Mouse (Mus musculus): ENCODE measurements around the gene Ints11.

The Ints11 gene

DNA sequence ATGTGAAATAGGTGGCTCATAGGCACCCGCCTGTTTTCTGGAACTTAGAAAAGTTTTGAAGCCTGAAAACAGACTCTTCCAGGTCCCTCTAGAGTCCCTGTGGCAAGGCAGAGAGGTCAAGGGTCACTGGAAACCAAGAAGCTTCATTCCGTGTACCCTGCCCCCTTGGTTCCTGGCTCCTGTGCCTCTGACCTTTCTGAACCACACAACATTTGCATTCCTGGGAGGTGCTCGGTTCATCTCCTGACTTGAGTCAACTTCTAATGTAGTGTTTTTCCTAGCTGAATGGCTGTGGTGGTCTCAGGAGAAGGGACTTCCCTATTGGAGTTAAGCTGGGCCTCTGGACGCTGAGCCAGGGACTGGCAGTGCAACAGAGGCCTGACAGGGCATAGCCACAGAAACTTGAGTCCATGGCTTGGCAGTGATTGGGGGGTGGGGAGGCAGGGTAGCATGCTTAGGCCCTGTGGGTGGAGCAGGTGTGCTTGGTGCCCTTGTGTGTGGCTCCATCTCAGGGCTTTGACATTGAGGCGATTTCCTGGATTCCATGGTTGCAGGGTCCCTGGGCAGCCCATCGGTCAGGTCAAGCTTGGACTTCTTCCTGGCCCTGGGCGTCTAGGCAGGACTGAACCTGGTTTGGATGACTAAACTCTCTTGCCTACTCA lies 20.8 kb upstream of the Ints11 start:
- DNase-seq = no peak

DNA sequence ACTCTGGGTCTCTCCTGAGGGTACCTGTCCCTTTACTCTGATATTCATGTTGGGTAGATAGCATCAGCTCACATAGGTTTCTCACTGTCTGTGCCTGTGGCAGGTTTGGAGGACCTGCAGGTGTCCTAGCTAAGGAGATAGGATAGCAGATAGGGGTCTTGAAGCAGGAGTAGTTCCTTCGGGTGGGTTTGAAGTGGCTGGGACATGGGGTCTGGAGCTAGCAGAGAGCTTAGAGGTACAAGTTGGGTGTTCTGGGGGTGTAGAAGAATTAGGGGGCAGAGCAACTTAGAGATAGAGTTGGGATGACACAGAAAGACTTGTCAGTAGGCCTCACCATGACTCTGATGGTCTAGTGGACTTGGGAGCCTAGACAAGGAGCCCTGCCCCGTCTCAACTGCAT lies 20.0 kb upstream of the Ints11 start:
- DNase-seq = no peak

DNA sequence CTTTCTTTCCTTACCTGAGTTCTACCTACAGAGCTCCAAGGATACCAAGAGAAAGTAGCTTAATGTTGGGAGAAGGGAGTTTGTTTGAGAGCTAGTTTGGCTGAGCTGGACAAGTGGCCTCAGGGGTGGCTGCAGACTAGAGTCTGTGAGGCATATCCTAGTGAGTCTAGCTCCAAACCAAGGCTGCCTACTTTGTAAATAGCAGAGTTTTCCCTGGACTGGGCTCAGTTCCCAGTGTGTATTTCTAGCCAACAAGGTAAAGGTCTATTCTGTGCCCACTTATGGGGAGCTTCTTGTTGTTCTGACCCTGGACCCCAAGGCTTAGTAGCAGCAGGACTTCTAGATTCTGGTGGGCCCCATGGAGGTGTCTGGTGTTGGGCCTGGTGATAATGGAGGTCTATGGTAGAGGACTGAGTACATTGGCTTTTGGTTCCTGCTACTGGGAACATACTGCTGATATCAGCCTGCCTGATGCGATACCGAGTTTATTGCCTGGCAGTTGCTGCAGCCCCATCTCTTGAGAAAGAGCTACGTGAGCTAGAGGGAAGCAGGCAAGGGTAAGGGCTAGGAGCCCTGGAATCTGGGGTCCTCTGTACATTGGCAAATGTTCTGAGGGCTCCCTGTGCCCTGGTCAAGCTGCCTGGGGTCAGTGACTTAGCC lies 19.4 kb upstream of the Ints11 start:
- no peak for DNase-seq

DNA sequence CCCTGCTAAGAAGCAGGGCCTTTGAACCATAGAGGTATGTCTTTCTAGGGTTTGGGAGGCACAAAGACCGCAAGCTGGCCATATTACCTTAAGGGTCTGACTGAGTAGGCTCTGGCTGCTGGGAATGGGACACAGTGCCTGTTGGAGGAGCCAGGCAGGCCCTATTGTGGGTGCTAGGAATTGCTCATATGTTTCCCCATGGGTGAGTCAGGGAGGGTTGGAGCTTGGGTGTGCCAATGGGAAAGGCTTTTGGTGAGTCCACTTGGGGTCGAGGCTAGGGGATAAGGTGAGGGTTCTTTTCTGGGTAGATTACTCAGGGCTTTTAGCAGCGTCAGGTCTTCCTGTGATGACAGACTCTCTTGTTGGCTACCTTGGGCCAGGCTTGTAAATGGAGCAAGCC lies 18.0 kb upstream of the Ints11 start:
- no peak for DNase-seq

DNA sequence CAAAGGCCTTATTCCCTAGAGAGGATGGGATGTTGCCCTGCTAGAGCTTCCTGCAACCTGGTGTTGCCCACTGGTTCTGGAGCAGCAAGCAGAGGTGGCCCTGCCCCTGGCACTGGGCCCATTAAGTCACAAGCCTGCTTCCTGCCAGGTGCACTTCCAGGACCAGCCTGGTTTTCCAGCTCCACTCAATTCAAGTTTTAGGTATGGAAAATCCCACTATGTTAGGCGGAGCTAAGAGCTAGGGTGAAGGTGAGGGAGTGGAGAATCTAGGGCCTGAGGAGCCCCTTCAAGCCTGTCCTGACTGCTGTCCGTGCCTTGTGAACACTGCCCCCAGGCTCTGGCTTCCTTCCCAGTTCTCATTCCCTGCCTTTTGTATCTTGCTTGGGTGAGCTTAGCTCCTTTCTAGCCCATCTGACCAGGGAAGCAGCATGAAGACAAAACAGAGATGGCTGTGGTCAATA lies 17.4 kb upstream of the Ints11 start:
- DNase-seq = peak; percentile 52

DNA sequence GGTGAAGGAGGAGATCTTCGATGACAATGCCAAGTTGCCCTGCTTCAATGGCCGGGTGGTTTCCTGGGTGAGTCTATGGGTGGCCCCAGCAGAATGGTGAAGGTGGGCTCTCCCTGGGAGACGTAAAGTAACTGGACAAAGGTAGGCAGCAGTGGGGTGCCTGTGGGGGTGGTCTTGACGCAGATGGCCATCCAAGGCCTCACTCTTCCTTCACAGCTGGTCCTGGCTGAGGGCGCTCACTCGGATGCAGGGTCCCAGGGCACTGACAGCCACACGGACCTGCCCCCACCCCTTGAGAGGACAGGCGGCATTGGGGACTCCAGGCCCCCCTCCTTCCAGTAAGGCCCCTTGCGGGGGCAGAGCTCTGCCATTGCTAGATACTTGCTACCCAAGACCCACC lies 15.9 kb upstream of the Ints11 start:
- DNase-seq = no peak

DNA sequence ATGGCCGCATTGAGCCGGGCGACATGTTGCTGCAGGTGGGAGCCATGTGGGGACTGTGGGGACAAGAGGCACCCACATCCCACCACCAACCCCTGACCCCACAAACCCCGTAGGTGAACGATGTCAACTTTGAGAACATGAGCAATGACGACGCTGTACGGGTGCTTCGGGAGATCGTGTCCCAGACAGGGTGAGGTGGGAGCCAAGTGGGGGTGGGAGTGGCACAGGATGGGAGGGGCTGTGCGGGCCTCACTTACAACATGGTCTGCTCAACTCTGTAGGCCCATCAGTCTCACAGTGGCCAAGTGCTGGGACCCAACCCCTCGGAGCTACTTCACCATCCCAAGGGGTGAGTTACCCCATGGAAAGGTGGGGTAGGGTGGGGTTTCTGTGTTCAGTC lies 14.4 kb upstream of the Ints11 start:
- no peak for DNase-seq

DNA sequence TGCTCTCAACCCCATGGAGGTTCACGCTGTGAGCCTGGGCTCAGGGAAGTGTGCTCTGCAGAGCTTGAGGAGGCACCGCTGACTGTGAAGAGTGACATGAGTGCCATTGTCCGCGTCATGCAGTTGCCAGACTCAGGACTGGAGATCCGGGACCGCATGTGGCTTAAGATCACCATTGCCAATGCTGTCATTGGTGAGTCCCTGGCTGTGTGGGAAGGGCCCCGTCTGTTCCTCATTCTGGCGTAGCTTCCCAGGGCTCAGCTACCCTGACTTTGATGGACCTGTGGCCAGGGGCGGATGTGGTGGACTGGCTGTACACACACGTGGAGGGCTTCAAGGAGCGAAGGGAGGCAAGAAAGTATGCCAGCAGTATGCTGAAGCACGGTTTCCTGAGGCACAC lies 13.3 kb upstream of the Ints11 start:
- DNase-seq = no peak

DNA sequence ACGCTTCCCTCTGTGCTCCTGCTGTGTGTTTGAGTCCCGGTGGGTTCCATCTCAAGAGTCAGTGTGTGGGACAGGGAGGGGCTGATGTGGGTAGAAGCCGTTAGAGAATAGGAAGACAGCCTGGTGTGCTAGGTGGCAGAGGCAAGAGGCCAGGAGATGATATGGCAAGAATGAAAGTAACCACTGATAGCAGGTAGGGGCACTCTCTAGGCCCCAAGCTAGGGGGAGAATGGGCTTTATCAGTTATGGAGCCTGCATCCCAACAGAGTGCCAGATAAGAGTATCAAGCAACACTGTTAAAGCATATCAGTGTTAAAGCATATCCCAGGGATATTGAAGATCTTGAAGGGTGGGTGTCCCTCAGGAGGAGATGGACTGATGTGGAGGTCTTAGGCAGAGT lies 12.5 kb upstream of the Ints11 start:
- no peak for DNase-seq

DNA sequence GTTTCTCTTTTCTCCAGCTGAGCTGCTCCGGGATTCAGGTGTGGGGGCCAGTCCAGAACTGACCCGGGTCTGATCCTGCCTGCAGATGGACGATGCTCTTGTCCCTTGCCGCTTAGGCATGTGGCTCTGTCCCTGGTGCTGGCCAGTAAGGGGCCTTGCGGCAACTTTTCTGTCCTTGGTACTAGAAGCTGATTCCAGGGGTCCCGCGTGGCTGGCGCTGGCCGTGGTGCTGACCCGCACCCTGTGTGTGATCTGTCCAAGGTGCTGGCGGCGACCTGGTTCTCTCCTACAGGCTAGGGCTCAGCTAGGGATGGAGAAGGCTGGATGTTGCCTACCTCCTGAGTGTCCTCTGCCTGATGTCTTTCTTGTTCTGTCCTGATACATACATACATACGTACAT lies 10.0 kb upstream of the Ints11 start:
- DNase-seq = no peak

DNA sequence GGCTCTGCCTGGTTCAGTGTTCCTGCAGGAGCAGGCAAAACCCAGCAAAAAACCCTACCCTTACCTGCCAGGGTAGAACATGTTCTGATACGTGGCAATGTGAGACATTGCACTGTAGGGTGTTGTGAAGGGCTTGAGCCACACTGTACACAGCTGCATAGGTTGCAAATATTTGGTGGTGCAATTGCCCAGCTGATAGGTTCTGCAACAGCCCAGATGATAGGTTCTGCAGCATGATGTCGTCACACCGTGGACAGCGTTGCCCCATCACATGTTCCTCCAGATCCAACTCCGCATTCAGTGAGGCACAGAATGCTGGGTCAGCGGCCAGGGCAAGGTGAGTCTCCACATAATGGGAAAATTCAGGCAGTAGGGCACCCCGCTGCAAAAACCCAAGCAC lies 7.6 kb upstream of the Ints11 start:
- DNase-seq = no peak

DNA sequence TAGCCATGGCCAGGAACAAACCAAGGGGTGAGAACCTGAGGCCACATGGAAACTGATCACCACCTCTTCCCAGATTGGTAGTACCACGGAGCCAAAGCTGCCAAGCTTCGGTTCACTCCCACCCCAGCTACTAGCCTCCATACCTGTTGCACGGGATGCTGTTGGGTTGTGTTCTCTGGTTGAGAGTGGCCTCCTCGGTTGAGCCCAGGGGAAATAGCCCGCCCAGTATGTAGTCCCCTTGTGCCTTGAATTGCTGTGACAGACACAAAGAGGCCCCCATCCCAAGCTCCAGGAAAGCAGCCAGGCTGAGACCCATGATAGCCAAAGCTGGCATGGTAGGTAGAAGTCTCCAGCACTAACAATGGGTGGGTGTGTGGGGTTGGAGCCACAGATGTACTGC lies 6.3 kb upstream of the Ints11 start, which contains the start of gene Tas1r3:
TSS of gene Tas1r3 (minus strand) at position 362 of the 400 bp plus-strand sequence.
- DNase-seq = no peak

DNA sequence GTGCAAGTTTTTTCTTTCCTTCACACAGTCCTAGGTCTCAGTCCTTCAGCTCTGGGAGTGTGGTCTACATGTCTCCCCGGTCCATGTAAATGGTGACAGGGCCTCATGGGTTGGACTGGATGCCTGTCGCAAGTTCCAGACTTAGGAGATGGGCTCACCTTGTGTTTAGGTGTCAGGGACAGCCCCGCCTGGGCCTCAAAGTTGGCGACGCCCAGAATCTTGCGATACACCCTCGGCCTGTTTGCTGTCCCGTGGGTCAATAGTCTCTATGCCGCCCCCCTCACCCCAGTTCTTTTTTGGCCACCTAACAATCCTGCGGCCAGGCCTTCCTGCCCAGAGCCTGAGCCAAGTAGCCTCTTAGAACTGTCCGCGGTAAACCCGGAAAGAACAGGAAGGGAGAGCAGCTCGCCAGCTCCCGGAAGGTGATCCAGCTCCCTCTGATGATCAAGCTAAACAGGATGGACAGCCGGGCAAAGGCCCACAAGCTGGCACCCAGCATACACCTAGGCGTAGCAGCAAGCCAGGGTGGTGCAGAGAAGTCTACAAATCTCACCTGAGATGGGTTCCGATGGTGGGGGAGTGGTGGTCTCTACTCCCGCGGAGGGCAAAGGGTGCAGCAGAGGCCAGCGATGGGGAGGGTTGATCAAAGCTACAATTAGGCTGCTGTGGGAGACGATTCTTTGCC lies 590 bp upstream of the Ints11 start:
- DNase-seq = no peak

DNA sequence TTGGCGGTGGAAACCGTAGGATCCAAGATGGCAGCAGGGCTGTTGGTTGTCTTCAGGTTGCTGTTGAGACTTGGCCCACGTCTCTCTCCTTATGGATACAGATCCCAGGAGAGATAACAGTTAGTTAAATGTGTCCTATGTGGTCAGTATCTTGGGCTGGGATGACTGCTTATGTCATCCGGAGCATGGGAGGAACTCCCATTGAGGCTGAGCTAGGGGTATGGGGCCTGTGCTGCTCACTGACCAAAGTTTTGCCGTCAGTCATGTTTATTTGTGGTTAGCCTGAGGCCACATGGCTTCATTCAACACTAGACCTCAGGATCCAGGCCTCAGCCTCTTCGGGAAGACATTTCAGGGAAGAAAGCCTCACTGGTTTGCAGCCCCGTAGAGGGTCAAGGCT lies 2.1 kb downstream of the Ints11 start:
- no peak for DNase-seq

DNA sequence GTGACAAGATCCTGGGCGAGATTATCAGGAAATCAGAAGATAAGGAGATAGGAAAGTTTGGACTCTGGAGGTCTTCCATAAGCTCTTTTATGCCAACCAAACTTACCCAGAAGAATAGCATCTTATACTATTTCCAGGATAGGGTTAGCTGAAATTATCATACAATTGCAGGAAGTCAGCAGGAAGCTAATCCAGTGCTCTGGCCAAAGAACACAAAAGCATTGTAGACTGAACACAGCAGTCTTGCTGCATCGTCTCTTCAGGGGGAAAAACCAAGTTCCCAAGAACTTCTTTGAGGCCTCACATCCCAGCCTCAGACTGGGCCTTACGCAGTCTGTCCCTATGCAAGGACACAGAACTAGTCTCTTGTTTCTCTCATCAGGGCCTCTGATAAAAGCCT lies 14.2 kb downstream of the Ints11 start:
- DNase-seq = no peak

DNA sequence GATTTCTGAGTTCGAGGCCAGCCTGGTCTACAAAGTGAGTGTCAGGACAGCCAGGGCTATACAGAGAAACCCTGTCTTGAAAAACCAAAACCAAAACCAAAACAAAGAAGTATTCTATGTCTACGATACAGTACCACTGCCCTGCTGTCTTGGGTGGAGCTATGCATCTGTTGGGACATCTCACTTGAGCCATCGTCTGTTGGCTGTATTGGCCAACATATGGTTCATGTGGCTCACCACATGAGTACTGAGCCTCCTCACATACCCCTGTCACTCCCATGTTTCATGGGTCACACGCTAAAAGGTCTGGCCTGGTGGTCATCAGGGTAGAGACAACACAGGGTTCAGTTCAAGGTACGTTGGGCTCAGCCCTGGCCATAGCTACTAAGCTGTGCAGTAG lies 17.0 kb downstream of the Ints11 start:
- DNase-seq = no peak

DNA sequence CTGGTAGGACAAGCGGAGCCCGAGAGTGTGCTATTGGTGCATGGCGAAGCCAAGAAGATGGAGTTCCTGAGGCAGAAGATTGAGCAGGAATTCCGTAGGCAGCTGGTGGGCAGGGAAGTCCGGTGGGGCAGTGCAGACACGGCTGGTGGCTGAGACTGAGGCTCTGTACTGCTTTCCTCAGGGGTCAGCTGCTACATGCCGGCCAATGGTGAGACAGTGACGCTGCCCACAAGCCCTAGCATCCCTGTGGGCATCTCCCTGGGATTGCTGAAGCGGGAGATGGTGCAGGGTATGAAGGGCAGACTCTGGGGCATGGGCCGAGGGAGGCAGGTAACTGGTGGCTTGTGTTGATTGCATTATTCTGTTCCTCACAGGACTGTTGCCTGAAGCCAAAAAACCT lies 18.3 kb downstream of the Ints11 start:
- no peak for DNase-seq

DNA sequence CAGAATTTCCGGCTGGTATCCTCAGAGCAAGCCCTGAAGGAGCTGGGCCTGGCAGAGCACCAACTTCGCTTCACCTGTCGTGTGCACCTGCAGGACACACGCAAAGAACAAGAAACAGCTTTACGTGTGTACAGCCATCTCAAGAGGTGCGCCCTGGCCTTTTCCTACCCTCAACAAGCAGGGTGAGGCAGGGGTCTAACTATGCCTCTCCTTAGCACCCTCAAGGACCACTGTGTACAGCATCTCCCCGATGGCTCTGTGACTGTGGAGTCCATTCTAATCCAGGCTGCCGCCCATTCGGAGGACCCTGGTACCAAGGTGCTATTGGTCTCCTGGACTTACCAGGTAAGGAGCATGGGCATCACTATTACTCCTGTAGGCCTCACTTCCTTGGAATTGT lies 18.8 kb downstream of the Ints11 start:
- no peak for DNase-seq

DNA sequence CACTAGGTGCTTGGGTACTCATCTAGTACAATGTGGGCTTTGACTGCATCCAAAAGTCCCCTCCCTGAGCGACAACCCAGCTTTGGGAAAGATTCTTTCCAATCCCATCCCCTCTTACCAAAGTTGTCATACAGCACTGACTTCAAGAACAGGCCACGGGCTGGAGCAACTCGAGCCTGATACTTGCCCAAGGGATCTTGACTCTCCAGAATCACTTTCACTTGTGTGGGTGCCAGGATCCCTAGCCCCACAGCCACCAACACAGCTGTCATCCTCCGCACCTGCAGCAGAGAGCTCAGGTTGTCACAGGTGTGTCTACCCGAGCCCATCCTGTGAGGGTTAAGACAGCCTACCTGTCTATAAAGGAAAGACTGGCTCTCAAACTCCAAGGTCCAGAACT lies 20.0 kb downstream of the Ints11 start:
- no peak for DNase-seq

DNA sequence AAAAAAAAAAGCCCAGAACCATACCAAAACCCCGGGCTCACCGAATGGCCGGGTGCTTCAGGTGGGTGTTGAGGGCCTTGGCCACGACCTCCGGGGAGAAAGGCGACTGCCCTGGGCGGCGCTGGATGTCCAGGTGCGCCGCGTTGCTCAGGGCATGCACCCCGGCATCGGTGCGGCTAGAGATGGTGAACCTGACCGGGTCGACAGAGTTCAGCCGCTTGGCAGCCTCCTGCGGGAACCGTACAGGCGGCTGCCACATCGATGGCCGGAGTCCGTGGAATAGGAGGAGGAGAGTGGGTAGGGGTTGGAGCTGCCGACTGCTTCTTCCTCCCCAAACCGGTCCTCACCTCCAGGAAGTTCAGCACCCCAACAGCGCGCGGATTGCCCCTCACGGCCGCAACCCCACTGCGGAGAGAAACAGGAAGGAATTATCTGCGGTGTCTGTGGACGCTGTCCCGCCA lies 21.7 kb downstream of the Ints11 start:
- DNase-seq = no peak

DNA sequence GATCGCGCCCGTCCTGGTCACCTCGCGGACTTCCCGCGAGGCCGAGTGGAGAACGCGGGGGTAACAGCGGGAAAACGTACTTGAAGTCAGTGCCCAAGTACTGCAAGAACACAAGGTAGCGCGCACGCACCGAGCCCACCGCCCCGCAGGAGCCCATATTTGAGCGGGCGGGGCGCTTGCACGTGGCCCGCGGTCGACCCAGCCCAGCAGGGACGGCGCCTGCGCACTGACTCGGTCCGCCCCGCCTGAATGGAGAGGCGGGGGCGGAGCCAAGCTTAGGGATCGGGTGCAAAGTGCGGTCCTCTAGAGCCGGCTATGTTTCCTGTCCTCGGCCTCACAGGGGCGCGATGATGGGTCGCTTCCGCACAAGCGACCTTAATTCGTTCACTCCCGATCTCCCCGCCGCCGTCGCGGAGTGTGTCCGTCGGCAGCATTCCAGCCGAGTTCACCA lies 22.2 kb downstream of the Ints11 start, which contains the start of the genes Pusl1 and Acap3:
TSS of gene Pusl1 (minus strand) at position 231 of the 451 bp plus-strand sequence.
TSS of gene Acap3 (plus strand) at position 272 of the 451 bp plus-strand sequence.
- DNase-seq = peak; percentile 97

DNA sequence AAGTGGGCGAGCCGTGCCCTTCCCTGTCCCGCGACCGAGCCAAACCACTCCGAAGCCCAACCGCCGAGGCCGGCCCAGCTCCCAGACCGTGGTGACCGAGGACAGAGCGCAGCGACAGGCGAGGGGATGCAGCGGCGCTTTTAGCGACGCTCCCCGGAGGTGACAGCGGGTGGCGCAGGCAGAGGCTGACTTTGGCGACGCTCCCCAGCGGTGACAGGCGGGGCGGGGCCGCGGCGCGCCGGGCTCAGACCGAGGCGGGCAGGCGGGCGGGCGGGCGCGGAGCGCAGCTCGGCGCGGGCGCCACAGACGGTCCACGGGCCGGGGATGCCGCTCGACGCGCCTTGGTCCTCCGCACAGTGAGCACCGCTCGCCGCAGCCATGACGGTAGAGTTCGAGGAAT lies 22.7 kb downstream of the Ints11 start:
- DNase-seq = peak; percentile 80

DNA sequence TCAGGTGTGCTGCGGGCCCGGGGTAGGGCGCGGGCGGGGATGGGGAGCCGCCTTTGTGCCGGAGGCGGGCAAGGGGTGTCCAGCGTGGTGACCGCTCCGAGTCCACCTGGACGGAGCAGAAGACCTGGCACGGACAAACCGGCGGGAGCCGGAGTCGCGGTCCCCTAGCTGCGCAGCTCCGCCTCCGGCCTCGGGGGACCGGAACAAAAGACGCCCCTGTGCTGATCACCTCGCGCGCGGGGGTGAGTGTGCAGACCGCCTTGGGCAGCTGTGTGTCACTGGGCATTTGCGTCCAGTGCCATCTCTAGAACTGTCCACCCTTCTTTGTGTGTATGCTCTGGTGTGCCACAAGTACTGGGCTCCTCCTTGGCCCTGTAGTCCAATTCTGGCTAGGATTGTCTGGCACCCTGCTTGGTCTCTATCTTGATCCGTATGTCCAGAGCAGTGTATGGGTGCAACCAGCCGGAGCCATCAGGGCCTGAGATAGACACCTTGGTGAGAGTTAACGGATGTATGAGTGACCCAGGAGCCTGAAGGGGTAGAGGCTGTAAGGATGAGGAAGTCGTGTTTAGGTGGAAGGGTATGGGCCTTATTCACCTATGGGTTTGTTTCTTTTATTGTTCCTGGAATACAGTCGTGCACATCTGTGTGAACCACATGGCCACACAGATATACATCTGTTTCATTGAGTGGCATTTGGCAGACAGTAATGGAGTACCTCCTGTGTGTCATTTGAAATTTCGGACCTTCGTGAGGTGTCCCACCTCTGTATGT lies 23.3 kb downstream of the Ints11 start:
- DNase-seq = peak; percentile 51

Data from cerebellum, adult 8-10 months (tissue).